Mouse (Mus musculus) subcutaneous adipose tissue, adult 2 months (tissue): Measurements from ENCODE around the gene Rngtt. TPM values are rescaled to one million over a fixed set of nuclear protein-coding genes. Genes with fewer than 3 reads are reported as not detected.

Experiments used
- polyA plus RNA-seq: library from polyadenylated mRNA; depleted of rRNA; stranded (reverse); fragments of >200 nt; gene quantifications from 2 replicates; pipeline ENCODE4 v1.2.3, GENCODE M21; 2012; ENCODE audit warnings: low replicate concordance; rRNA removed

Rngtt gene
- 2.5 and 3.1 TPM in 2 replicates for polyA plus RNA-seq

GRCm38 (mm10) chr4:33309764-33310757 is at the start of gene Rngtt:
Gene Rngtt, plus strand, starts transcription at chr4:33310311.

GRCm38 (mm10) chr4:33290002-33290401 is 20.1 kb upstream of the Rngtt start, which contains the start of gene Pnrc1:
Gene Pnrc1, minus strand, starts transcription at chr4:33290163.

Other genes with a start within 250 kb of the Rngtt start
- gene Gabrr2, start 247.3 kb upstream of the Rngtt start, polyA plus RNA-seq: 0.62 and 3.8 TPM in 2 replicates
- gene Gabrr1, start 177.8 kb upstream of the Rngtt start, polyA plus RNA-seq: not detected in 2 replicates
- 4.4 and 4.9 TPM in 2 replicates for gene Pm20d2, start 120.6 kb upstream of the Rngtt start, polyA plus RNA-seq
- gene Srsf12, start 101.3 kb upstream of the Rngtt start, polyA plus RNA-seq: 0.11 and 3.4 TPM in 2 replicates
- 46.8 and 72.8 TPM in 2 replicates for gene Pnrc1, start 20.1 kb upstream of the Rngtt start, polyA plus RNA-seq